Mouse (Mus musculus) urinary bladder, postnatal 36 days (tissue): ENCODE measurements around the gene Tor1aip2.

Experiments used
- DNase-seq, 2 experiments: peaks; one replicate each; pipeline ENCODE4 v3.0.0; 2022; ENCODE audit warnings: low spot score in 2 of 2, mixed read lengths in 1 of 2

Tor1aip2 gene

GRCm38 (mm10) chr1:156041451-156042241, 6.4 kb downstream of the Tor1aip2 start:
- DNase-seq = no peak

- no peak for DNase-seq
These were observed 7.3 kb downstream of the Tor1aip2 start for GRCm38 (mm10) chr1:156042481-156042880.

DNA sequence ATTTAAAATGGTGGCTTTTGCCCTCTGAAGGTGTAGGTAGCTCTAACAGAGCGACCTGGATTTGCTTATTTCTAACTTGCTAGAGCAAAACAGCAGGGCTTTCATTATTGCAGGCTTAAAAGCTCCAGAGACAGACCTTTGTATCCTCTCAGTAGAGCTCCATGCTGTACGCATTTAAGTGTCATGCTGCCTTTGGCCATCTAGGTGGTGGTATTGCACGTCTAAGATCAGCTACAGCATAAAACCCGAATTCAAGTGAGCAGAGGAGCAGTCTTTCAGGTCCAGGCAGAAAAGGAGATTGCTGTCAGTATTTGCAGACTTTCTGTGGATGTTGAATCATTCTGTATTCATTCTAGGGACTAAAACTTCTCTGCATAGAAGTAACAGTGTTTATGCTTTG, 7.8 kb downstream of the Tor1aip2 start:
- peak; percentile 28 to 49 for DNase-seq

DNA sequence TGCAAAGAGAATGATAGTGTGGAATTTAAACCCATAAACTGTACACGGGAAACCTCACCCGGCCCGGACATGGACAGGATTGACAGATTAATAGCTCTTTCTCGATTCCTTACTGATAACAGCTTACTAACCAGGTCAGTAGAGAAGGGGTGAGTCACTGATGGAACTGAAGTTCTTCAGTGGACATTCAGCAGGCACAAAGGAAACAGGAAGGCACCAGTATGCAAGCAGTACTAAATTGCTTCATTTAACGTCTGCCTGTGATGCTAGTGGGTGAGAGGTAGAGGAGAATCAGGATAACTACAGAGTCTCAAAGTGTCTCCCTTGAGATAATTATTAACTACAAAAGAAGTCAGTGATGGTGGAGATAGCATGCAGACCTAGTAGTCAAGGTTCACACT, 9.0 kb downstream of the Tor1aip2 start:
- DNase-seq = peak in 1 of 2 experiments; percentile 35

DNA sequence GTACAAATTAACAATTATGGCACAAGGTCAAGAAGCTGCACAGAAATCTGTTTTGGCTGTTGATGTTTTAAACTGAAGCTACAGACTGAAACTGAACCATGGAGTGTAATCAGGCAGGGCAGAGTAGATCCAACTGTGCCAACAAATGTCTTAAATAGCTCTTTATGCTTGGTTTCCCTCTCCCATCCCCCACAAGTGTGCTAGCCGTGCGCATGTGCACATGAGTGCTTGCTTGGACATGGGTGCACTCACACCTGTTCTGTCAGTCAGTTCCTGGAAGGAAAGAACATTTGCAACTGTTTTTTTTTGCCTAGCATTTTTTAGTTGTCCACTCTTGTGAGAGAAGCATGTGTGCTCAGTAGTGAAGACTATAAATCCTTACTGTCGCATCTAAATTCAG, 11.5 kb downstream of the Tor1aip2 start:
- DNase-seq = no peak

DNA sequence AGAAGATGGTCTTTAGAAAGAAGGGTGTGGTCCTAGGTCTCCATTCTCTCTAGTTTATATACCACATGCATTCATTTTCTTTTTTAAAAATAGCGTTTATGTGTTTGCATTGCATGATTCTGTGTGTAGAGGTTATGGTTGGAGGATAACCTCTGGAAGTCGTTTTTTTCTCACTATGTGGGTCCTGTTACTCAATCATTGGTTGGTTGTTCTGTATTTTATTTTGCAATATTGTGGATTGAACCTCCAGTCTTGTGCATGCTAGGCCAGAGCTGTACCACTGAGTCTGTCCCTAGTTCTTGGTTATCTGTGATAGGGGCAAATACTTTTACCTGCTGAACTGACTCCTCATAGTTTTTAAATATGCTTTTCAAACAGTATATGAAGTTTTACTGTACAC, 23.0 kb downstream of the Tor1aip2 start:
- no peak for DNase-seq

DNA sequence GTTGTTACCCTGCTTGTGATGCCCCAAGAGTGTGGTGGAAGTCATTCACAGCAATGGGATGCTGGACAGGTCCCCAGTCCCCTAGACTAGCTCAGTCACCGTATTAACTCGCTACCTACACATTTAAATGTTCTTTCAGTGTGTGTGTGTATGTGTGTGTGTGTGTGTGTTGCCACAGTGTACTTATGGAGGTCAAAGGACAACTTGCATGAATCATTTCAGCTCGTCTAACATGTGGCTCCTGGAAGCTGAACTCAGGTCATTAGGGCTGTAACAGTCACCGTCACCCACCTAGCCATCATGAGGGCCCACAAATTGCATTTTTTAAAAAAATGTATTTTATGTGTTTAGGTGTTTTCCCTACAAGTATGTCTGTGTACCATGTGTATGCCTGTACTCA, 27.0 kb downstream of the Tor1aip2 start:
- DNase-seq = no peak

- no peak for DNase-seq
These were observed 30.9 kb downstream of the Tor1aip2 start for GRCm38 (mm10) chr1:156066133-156066532.

- no peak for DNase-seq
These were observed 34.9 kb downstream of the Tor1aip2 start for GRCm38 (mm10) chr1:156070106-156070505.

DNA sequence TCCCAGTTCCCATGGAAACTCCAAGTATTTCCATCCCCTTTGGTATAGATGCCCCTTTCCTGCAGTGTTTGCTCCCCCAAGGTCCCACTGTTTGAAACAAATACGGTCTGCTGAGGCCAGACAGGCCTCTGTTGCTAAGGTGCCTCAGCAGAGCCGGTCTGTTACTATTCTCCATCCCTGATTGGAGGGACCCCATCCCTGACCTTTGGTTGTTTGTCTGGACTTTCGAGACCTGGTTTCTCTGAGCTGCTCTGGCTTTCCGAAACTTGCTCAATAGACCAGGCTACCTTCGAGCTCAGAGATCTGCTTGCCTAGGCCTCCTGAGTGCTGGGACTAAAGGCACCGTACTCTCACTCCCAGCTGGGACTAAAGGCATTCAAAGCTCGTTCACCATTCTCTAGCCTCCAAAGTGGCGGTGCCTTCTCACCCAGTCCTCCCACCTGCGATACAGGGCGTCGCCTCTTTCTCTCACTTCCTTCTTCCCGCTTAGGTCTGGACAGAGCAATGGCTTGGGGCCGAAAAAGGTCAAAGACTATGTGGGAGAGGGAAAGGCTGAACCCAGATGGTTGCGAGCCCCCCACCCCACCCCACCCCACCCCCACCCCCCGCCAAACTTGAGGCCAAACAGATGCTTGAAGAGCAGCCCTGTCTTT, 38.1 kb downstream of the Tor1aip2 start:
- no peak for DNase-seq

- no peak for DNase-seq
These were observed 39.4 kb downstream of the Tor1aip2 start for GRCm38 (mm10) chr1:156074575-156074974.

DNA sequence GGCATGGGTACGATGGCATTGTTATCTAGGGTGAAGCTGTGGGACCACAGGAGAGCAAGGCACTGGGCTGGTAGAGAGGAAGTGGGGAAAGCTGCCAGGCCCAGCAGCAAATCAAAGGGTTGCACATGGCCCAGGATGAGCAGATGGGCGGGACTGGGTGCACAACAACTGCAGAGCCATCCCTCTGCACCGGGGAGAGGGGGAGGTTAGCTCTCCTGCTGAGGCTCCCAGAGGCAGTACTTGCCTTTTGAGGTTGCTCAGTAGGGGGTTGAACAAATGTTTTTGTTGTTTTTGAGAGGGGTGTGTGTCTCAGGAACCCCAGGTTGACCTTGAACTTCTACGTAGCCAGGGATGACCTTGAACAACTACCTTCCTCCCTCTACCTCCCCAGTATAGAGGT, 41.3 kb downstream of the Tor1aip2 start:
- DNase-seq = no peak

DNA sequence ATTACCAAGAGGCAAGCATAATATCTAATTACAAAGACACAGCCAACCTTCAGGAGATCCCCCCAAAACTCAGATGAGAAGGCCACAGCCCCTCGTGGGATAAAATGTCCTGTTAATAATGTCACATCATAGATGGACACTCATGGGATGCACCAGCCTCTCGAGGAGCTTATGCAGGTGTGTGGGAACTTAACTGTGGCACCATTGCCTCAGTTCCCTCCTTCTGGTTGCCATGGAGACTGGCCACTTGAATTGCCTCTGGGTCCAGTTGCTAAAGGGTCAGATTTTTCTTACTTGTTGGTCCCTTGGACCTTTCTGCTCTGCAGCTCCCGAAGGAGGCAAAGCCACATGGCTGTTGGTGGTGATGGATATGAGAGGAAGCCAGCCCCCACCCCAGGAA, 42.5 kb downstream of the Tor1aip2 start:
- DNase-seq = no peak

- no peak for DNase-seq
These were observed 49.4 kb downstream of the Tor1aip2 start for GRCm38 (mm10) chr1:156084603-156085002.

DNA sequence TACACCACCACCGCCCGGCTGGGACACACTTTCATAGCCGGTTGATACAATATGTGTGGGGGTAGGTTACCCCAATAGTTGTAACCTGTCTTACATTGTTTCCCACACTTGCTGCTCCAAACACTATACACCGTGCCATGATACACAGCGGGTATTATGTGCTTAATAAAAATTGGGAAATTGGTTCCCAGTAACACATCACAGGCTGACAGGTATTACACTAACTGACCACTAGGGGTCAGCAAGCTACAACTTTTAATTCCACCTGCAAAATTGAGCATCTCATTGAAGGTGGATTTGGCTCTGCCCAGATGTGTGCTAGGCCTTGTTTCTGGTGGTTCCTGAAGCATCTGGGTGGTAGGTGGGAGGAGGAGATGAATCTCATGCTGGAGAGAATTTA, 50.6 kb downstream of the Tor1aip2 start:
- no peak for DNase-seq

DNA sequence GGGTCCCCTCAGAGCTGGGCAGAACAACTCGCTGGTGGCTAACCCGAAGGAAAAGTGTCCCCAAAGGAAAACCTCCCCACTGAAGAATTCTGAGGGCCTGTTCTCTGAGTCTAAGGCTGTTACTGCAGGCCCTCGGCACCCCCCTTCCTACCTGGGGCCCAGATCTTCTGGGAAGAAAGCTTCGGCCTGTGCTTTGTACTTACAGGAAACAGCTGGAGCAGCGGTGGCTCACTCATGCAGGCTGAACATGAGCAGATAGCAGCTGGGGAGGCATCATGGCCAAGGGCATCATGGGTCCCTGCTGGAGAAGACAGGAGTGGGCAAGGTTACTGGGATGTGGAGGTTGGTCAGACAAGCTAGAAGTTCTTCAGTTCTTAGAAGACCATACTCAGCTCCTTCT, 52.4 kb downstream of the Tor1aip2 start:
- DNase-seq = no peak

DNA sequence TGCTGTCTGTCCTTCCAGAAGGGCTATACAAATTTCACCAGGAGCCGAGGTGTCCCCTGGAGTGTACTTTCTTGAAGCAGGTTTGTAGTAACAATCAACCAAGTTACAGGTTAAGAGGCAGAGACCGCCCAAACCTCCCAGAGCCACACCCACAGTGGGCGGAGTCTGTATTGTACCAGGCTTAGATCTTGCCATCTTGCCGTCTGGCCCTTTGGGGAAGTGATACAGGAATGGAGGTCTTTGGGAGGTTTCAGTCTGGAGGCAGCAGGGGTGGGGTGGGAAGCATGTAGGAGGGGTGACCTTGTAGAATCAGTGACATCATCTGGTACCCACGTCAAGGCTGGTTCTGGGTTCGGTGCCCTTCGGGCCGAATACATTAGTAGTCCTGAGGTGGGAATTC, 54.4 kb downstream of the Tor1aip2 start:
- DNase-seq = no peak

- no peak for DNase-seq
These were observed 54.8 kb downstream of the Tor1aip2 start for GRCm38 (mm10) chr1:156090042-156090441.

- DNase-seq = no peak
These were observed 56.6 kb downstream of the Tor1aip2 start for GRCm38 (mm10) chr1:156091811-156092210.

DNA sequence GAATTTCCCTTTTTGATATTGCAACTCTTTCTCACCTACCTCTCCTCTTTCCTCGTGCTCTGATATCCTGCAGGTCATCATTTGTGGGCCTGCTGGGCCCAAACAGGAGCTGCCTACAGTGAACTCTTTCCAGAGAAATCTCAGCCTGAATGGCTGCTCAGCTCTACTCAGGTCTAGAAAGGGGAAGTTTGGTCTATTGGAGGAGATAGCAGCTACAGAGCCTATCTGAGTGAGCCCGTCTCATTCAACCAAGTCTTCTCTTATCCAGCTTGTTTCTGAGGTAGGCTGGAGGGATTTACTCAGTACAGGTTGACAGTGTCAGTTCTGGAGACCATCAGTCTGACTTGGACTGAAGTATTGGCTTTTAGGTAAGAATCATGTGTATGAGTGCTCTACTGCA, 68.6 kb downstream of the Tor1aip2 start:
- no peak for DNase-seq

- DNase-seq = no peak
These were observed 70.2 kb downstream of the Tor1aip2 start for GRCm38 (mm10) chr1:156105381-156105780.

GRCm38 (mm10) chr1:156107424-156107823, 72.2 kb downstream of the Tor1aip2 start:
- DNase-seq = no peak

- no peak for DNase-seq
These were observed 73.2 kb downstream of the Tor1aip2 start for GRCm38 (mm10) chr1:156108400-156108799.
